Mouse (Mus musculus) thymus, adult 2 months (tissue): ENCODE results near the gene Fchsd2.

Experiments used
- CTCF ChIP-seq: fragments of 200-500 bp; IDR thresholded peaks from 2 replicates; pipeline ENCODE4 v1.5.1; 2012; ENCODE audit warnings: mild to moderate bottlenecking, control low read depth, low read length, moderate library complexity, borderline replicate concordance; ENCODE audit not compliant: control insufficient read depth, poor library complexity, insufficient read depth; ENCODE audit errors: extremely low read depth
- POLR2A ChIP-seq: fragments of 200-500 bp; IDR thresholded peaks from 2 replicates; pipeline ENCODE4 v1.6.1; 2012; ENCODE audit warnings: mild to moderate bottlenecking, low read length, control low read depth, moderate library complexity; ENCODE audit not compliant: control insufficient read depth, poor library complexity, insufficient read depth; ENCODE audit errors: extremely low read depth

GRCm38 (mm10) chr7:101295438-101295837, 202.8 kb downstream of the Fchsd2 start:
- TF ChIP-seq CTCF (no peak), POLR2A (no peak)
